In genomic region chr17:23825591-23825990, GRCm38 (mm10) we compare ENCODE assay signal across 17 mouse cellular contexts. TPM values are rescaled to one million over a fixed set of nuclear protein-coding genes. Genes with fewer than 3 reads are reported as not detected.
"Had no signal": no experiment of that assay in that cellular context is flagged by ENCODE, and none has a peak within 500 bp of the region (broad histone marks: within the 10 kb centered on the region; RNA-seq: fewer than 3 reads in every experiment).

No protein-coding gene starts in this region.

- DNase-seq: kidney, adult 2 months; kidney, postnatal 14 days; layer of hippocampus, adult 9-11 months; layer of hippocampus, postnatal 36 days; left cerebral cortex, postnatal 4 days; lung, embryonic 14.5 days; lung, postnatal 10 days; lung, postnatal 4 days; midbrain, embryonic 14.5 days; right cerebral cortex, postnatal 14 days had no signal

- H3K9ac ChIP-seq: kidney, embryonic 15.5 days; liver, embryonic 12.5 days; lung, embryonic 14.5 days; neural tube, embryonic 13.5 days had no signal

- ATAC-seq: liver, embryonic 12.5 days had no signal

- H3K4me3 ChIP-seq: kidney, embryonic 15.5 days; liver, embryonic 12.5 days; midbrain, embryonic 10.5 days; neural tube, embryonic 13.5 days had no signal

- H3K9me3 ChIP-seq: kidney, embryonic 15.5 days; liver, embryonic 12.5 days; midbrain, embryonic 10.5 days; neural tube, embryonic 13.5 days had no signal

- H3K4me2 ChIP-seq: kidney, embryonic 15.5 days; liver, embryonic 12.5 days; lung, embryonic 14.5 days; neural tube, embryonic 13.5 days had no signal

- H3K27ac ChIP-seq: kidney, embryonic 15.5 days; liver, embryonic 12.5 days; midbrain, embryonic 10.5 days; neural tube, embryonic 13.5 days had no signal

RNA-seq across cellular contexts. Expression of gene Prss33, which starts 10.3 kb away (rescaled TPM):
- total RNA-seq: layer of hippocampus, postnatal 36 days; megakaryocyte, adult 5-6 weeks had no signal
- polyA plus RNA-seq: kidney, adult 2 months; liver, embryonic 12.5 days; liver, embryonic 16.5 days; lung, embryonic 14.5 days; neural tube, embryonic 13.5 days had no signal

RNA-seq across cellular contexts. Expression of gene Prss32, which starts 18.1 kb away (rescaled TPM):
- total RNA-seq: layer of hippocampus, postnatal 36 days; megakaryocyte, adult 5-6 weeks had no signal
- polyA plus RNA-seq: kidney, adult 2 months; kidney, embryonic 15.5 days; limb, embryonic 14.5 days; liver, embryonic 12.5 days; liver, embryonic 16.5 days; lung, embryonic 14.5 days; midbrain, embryonic 10.5 days; midbrain, embryonic 14.5 days; neural tube, embryonic 13.5 days had no signal

RNA-seq across cellular contexts. Expression of gene Prss41, which starts 18.4 kb away (rescaled TPM):
- total RNA-seq: megakaryocyte, adult 5-6 weeks had no signal
- polyA plus RNA-seq: liver, embryonic 16.5 days had no signal
